Mouse (Mus musculus) forebrain, embryonic 13.5 days (tissue): ENCODE data around the gene Cd2bp2. TPM values are rescaled to one million over a fixed set of nuclear protein-coding genes. Genes with fewer than 3 reads are reported as not detected.

Experiments used
- ATAC-seq: fragments of 200-750 bp; cut with Nextera tagmentation; 2 replicates; pipeline ENCODE4 v1.8.0; 2017
- H3K27ac ChIP-seq: fragments of 300-500 bp; sonication (generic); 2 replicates; pipeline ENCODE4 v1.5.1; 2015; ENCODE audit warnings: inconsistent platforms, mild to moderate bottlenecking, moderate library complexity
- H3K27me3 ChIP-seq: fragments of 300-500 bp; sonication (generic); 2 replicates; pipeline ENCODE4 v1.6.1; 2015; ENCODE audit warnings: mild to moderate bottlenecking, inconsistent platforms
- H3K36me3 ChIP-seq: fragments of 300-500 bp; sonication (generic); 2 replicates; pipeline ENCODE4 v1.6.1; 2015; ENCODE audit warnings: mild to moderate bottlenecking, inconsistent platforms; ENCODE audit not compliant: poor library complexity, severe bottlenecking
- H3K4me1 ChIP-seq: fragments of 300-500 bp; sonication (generic); 2 replicates; pipeline ENCODE4 v1.6.1; 2015; ENCODE audit warnings: inconsistent platforms
- H3K4me2 ChIP-seq: fragments of 300-500 bp; sonication (generic); 2 replicates; pipeline ENCODE4 v1.6.1; 2015; ENCODE audit warnings: inconsistent platforms, mild to moderate bottlenecking, moderate library complexity
- H3K4me3 ChIP-seq: fragments of 300-500 bp; sonication (generic); 2 replicates; pipeline ENCODE4 v1.5.1; 2015; ENCODE audit warnings: mild to moderate bottlenecking, inconsistent platforms
- H3K9ac ChIP-seq: fragments of 300-500 bp; sonication (generic); 2 replicates; pipeline ENCODE4 v1.6.1; 2015; ENCODE audit warnings: mild to moderate bottlenecking, inconsistent platforms
- H3K9me3 ChIP-seq: fragments of 300-500 bp; sonication (generic); replicated peaks from 2 replicates; pipeline ENCODE4 v1.6.1; 2016; ENCODE audit warnings: inconsistent platforms
- WGBS: fragments of 180-500 bp; shearing (Covaris S2); methylation state at CpG from one replicate; pipeline ENCODE4 v1.1.7; 2015; 5-methylcytosine and 5-hydroxymethylcytosine counted together
- polyA plus RNA-seq: library from polyadenylated mRNA; unstranded; fragments of >200 nt; fragmentation: Nextera tagmentation; extraction: Ambion mirVana; gene quantifications from 2 replicates; pipeline ENCODE4 v1.2.1, GENCODE M21; 2015

Cd2bp2 gene
- polyA plus RNA-seq, 1 experiment from 2014 or later, result 89.0 TPM

DNA sequence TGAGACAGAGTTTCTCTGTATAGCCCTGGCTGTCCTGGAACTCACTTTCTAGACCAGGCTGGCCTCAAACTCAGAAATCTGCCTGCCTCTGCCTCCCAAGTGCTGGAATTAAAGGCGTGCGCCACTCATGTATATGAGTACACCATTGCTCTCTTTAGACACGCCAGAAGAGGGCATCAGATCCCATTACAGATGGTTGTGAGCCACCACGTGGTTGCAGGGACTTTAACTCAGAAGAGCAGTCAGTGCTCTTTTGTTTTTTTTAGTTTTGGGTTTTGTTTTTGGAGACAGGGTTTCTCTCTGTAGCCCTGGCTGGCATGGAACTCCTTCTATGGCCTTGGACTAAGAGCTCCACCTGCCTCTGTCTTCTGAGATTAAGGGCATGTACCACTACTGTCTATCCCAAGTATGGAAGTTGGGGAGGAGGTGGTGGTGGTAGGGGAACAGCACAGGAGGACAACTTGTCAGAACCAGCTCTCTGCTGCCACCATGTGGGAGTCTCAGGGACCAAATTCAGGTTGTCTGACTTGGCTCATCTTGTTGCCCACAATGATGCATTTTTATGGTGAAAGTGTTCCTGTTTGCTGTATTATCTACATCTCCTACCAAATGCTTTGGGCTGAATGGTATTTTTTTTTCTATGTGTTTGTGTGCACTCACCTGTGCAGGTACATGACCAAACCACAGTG is 32.9 kb upstream of the Cd2bp2 start:
- ATAC-seq, result no peak
- no peak overlapping the region for H3K4me2 ChIP-seq
- no peak overlapping the region for H3K9ac ChIP-seq
- WGBS, result 58% methylated on average over 4 of the region's 4 CpGs
- H3K9me3 ChIP-seq, result no peaks in the 10 kb centered on the region
- peaks cover 24% of the 10 kb centered on the region; the same call in 1 of the 2 replicates for H3K36me3 ChIP-seq
- peaks cover 24% of the 10 kb centered on the region for H3K4me1 ChIP-seq
- H3K4me3 ChIP-seq, result no peak overlapping the region
- 0 out of 2 replicates have a peak overlapping the region, but pooled peaks have one; percentile 22 for H3K27ac ChIP-seq
- no peaks in the 10 kb centered on the region for H3K27me3 ChIP-seq

DNA sequence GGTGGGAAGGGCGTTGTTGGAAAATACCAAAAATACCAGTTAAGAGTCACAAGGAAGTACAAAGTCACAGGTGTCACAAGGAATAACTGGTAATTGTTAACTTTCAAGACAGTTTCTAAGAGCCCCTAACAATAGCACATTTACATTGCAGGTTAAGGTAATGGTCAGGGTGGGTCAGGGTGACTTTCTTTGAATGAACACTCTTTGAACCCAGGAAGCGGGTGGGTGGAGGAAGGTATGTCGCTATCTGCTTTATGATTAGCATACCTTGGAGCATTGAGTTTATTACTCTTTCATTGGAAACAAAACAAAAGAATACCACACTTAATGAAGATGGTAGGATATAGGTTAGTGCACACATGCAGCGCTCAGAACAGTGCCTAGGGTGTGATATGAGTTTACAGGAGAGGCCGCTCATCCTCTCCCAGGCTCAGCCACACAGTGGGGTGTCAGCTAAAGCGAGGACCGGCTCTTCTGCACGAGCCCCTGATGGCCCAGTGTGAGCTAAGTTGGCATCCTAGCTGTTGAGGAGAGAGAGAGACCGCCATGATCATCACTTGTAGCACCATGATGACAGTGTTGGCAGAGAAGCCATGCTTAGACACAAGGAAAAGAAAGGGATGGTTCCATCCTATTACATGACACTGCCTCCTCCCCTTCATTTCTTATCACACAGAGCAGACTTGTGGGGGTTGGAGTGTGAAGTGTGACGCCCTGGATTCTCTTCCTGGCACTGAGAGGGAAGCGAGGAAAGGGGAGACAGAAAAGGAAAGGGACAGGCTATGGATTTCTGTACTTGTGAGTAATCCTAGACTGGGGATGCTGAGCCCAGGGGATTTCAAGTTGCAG is 29.5 kb upstream of the Cd2bp2 start:
- Histone ChIP-seq H3K27me3 (no peaks in the 10 kb centered on the region), H3K27ac (no peak overlapping the region), H3K4me2 (no peak overlapping the region), H3K4me3 (no peak overlapping the region), H3K9ac (no peak overlapping the region), H3K4me1 (peaks cover 9% of the 10 kb centered on the region), H3K36me3 (peaks cover 20% of the 10 kb centered on the region; the same call in 1 of the 2 replicates), H3K9me3 (no peaks in the 10 kb centered on the region)
- 89% methylated on average over 11 of the region's 11 CpGs for WGBS
- no peak for ATAC-seq

DNA sequence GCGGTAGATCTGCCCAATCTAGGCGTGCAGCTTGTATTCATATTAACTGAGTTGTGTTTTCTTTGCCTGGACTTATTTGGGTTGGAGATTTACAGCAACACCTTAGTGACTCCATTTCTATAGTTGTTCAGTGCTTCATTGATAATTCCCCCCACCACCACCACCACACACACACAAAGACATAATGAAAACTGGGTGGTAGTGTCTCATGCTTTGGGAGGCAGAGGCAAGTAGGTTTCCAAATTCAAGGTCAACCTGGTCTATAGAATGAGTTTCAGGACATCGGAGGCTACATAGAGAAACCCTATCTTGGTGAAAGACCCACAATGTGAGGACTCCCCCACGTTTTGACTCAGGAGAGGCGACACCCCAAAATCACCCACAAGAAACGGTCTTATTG is 28.8 kb upstream of the Cd2bp2 start:
- Histone ChIP-seq H3K4me3 (no peak overlapping the region), H3K9me3 (no peaks in the 10 kb centered on the region), H3K9ac (no peak overlapping the region), H3K27me3 (no peaks in the 10 kb centered on the region), H3K36me3 (peaks cover 14% of the 10 kb centered on the region; the same call in 1 of the 2 replicates), H3K4me2 (no peak overlapping the region), H3K4me1 (peaks cover 2% of the 10 kb centered on the region), H3K27ac (no peak overlapping the region)
- no peak for ATAC-seq
- 92% methylated on average over 6 of the region's 6 CpGs for WGBS

DNA sequence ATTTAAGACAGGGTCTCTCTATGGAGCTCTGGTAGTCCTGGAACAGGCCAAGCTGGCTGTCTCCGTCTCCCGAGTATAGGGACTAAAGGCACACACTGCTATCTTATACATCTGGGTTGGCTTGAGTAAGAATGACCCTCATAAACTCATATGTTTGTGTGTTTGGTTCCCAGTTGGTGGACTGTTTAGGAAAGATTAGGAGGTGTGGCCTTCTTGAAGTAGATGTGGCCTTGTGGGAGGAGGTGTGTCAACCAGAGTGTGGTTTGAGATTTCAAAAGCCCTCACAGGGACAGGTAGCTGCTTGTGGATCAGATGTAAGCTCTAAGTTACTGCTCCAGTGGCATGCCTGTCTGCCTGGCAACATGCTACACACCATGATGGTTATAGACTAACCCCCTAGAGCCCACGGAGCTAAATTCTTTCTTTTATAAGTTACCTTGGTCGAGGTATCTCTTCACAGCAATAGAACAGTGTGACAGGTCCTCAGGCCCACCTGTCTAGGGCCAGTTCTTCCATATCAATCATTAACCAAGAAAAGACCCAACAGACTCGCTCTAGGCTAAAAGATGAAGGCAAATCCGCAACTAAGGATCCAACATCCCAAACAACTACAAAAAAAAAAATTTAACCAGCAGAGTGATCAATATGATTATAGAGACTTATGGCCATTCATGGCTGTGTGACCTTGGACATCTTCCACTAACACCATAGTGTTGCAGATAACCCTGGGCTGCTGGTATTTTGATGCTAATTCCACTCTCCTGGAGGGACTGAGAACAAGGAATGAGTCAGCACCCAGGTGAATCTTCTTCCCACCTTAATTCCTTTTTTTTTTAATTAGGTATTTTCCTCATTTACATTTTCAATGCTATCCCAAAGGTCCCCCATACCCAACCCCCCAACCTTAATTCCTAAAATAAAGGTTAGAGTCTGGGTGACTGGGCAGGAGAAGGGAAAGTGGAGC is 27.9 kb upstream of the Cd2bp2 start:
- H3K9me3 ChIP-seq, result no peaks in the 10 kb centered on the region
- ATAC-seq, result no peak
- no peak overlapping the region for H3K9ac ChIP-seq
- 90% methylated on average over 6 of the region's 6 CpGs for WGBS
- H3K4me1 ChIP-seq, result no peaks in the 10 kb centered on the region
- H3K36me3 ChIP-seq, result peaks cover 8% of the 10 kb centered on the region; the same call in 1 of the 2 replicates
- H3K4me2 ChIP-seq, result no peak overlapping the region
- H3K27ac ChIP-seq, result no peak overlapping the region
- no peak overlapping the region for H3K4me3 ChIP-seq
- H3K27me3 ChIP-seq, result no peaks in the 10 kb centered on the region

DNA sequence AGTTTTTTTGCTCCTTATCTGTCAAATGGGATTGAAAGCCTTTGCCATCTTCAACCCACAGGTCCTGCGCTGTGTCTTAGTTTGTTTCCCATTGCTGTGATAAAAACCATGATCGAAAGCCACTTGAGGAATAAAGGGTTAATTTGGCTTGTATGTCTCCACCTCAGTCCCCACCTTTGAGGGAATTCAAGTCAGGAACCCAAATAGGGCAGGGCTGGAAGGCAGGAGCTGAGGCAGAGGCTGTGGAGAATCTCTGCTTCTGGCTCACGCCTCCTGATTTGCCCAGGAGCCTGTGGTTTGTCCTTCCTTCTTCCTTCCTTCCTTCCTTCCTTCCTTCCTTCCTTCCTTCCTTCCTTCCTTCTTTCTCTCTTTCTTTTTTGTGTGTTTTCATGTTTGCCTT is 27.3 kb upstream of the Cd2bp2 start:
- H3K4me3 ChIP-seq, result no peak overlapping the region
- no peaks in the 10 kb centered on the region for H3K9me3 ChIP-seq
- H3K36me3 ChIP-seq, result peaks cover 5% of the 10 kb centered on the region; the same call in 1 of the 2 replicates
- ATAC-seq, result no peak
- H3K4me2 ChIP-seq, result no peak overlapping the region
- no peak overlapping the region for H3K27ac ChIP-seq
- no peaks in the 10 kb centered on the region for H3K4me1 ChIP-seq
- H3K9ac ChIP-seq, result no peak overlapping the region
- no peaks in the 10 kb centered on the region for H3K27me3 ChIP-seq
- 98% methylated on average over 3 of the region's 3 CpGs for WGBS

DNA sequence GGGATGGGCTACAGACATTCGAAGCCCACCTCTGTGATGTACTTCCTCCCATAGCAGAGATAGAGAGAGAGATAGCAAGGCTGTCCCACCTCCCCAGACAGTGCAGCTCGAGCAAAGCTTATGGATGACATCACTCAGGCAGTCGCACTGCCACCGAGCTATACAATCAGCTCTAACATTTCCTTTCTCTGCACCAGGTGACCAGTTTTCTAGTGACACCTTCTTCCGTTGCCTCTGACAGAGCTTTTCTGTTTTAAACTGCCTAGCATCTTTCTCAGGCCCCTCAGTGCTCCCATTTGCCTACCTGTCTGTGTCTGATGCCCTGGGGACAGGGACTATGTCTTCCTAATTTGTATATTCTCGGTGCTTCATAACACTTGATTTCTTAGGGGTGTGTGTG is 24.6 kb upstream of the Cd2bp2 start:
- ATAC-seq, result no peak
- no peak overlapping the region for H3K27ac ChIP-seq
- H3K9ac ChIP-seq, result no peak overlapping the region
- no peaks in the 10 kb centered on the region for H3K9me3 ChIP-seq
- H3K36me3 ChIP-seq, result peaks cover 5% of the 10 kb centered on the region; the same call in 1 of the 2 replicates
- 86% methylated on average over 6 of the region's 6 CpGs for WGBS
- no peaks in the 10 kb centered on the region for H3K27me3 ChIP-seq
- no peak overlapping the region for H3K4me3 ChIP-seq
- no peak overlapping the region for H3K4me2 ChIP-seq
- no peaks in the 10 kb centered on the region for H3K4me1 ChIP-seq

DNA sequence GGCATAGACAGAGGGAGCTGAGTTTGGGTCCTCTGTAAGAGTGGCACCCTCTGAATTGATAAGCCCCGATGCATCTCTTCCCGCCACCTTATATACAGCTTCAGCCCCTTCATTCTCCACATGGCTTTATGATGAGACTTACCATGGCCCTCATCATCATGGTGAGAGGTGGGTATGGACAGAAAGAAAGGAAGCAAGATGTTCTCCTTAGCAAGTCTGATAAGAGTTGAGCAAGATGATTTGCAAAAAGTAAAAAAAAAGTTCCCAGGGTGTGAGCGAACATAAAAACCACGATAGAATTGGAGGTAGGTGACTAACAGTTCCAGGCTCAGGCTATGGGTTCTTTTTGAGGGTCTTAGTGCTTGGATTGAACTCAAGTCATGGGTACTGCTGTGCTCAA is 22.8 kb upstream of the Cd2bp2 start:
- Histone ChIP-seq H3K4me1 (peaks cover 5% of the 10 kb centered on the region; the same call in 1 of the 2 replicates), H3K9me3 (no peaks in the 10 kb centered on the region), H3K4me3 (no peak overlapping the region), H3K9ac (no peak overlapping the region), H3K27ac (no peak overlapping the region), H3K27me3 (peaks cover 9% of the 10 kb centered on the region), H3K4me2 (no peak overlapping the region), H3K36me3 (peaks cover 3% of the 10 kb centered on the region; the same call in 1 of the 2 replicates)
- WGBS, result 95% methylated on average over 4 of the region's 4 CpGs
- no peak for ATAC-seq

DNA sequence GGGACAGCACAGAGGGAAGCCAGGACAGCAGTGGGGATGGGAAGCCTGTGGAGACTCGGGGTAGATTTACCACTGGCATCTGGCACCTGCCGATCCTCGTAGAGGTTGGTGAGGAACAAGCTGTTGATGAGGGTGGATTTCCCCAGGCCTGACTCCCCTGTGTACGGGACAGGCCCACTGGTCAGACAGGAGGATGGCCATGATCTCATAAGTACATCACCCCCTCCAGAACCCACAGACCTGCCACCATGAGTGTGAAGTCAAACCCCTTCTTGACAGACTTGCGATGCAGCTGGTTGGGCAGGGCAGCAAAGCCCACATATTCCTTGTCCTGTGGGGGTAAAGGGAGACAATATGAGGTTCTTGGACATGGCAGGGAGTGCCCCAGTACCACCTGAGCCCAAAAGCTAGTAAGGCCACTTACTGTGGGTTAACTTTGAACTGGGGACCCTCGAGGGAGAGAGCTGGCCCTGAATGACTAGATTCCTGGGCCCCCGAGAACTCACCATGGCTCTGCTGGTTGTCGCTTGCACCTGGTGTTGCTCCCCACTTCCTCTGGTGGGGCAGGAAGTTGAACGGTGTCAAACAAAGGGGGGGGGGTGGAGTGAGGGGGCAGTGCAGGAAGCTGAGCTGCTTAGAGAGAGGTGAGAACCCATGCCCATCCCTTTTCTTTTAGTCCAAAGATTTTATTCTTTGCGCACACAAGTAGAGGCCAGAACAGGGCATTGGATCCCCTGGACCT is 22.2 kb upstream of the Cd2bp2 start:
- peaks cover 5% of the 10 kb centered on the region; the same call in 1 of the 2 replicates for H3K4me1 ChIP-seq
- 86% methylated on average over 10 of the region's 10 CpGs for WGBS
- H3K9me3 ChIP-seq, result no peaks in the 10 kb centered on the region
- no peak for ATAC-seq
- no peak overlapping the region for H3K4me2 ChIP-seq
- no peak overlapping the region for H3K9ac ChIP-seq
- no peak overlapping the region for H3K4me3 ChIP-seq
- H3K36me3 ChIP-seq, result no peaks in the 10 kb centered on the region; the same call in 1 of the 2 replicates
- H3K27ac ChIP-seq, result no peak overlapping the region
- peaks cover 9% of the 10 kb centered on the region for H3K27me3 ChIP-seq

DNA sequence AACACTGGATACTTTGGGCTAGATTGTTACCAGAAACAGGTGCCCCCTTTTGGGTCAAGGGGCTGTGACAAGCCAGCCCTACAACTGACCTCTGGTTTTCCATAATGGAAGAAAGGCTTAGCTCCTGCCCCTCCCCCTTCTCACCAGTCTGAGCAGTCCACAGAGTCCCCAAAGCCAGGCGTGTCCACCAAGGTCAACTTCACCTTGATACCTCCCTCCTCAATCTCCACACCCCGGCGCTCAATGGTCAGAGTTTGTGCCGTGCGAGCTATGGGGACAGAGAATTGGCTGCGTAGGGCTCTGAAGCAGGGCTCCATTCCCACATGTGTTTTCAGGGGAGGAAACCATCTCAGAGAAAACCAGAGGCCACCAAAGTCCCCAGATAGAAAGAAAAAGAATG is 21.6 kb upstream of the Cd2bp2 start:
- Histone ChIP-seq H3K9me3 (no peaks in the 10 kb centered on the region), H3K27me3 (peaks cover 9% of the 10 kb centered on the region), H3K36me3 (no peaks in the 10 kb centered on the region; the same call in 1 of the 2 replicates), H3K4me1 (peaks cover 5% of the 10 kb centered on the region; the same call in 1 of the 2 replicates), H3K4me3 (no peak overlapping the region), H3K9ac (no peak overlapping the region), H3K27ac (no peak overlapping the region), H3K4me2 (no peak overlapping the region)
- ATAC-seq, result no peak
- 94% methylated on average over 6 of the region's 6 CpGs for whole genome bisulfite sequencing

DNA sequence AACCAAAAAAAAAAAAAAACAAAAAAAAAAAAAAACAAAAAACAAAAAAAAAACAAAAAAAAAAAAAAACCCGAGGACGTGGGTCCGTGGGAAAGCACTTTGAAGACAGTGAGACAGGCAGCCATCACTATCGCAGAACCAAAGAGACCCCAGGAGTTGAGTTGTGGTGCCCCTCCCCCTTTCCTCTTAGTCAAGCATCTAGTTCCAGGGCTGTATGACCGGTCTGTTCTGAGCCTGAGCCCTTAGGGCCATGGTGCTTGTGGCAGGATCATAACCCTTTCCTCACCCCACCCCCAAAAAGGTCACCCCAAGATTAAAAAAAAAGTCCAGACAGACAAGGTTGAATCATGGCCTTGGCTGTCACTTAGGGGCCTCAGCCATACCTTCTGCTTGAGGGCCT is 20.5 kb upstream of the Cd2bp2 start:
- Histone ChIP-seq H3K36me3 (no peaks in the 10 kb centered on the region), H3K4me1 (peaks cover 5% of the 10 kb centered on the region; the same call in 1 of the 2 replicates), H3K27me3 (peaks cover 9% of the 10 kb centered on the region), H3K9me3 (no peaks in the 10 kb centered on the region), H3K4me2 (no peak overlapping the region), H3K4me3 (no peak overlapping the region), H3K9ac (no peak overlapping the region), H3K27ac (no peak overlapping the region)
- no peak for ATAC-seq
- WGBS, result 80% methylated on average over 5 of the region's 5 CpGs
